Mouse (Mus musculus) intestine, embryonic 15.5 days (tissue): ENCODE measurements around the gene Pcp2. TPM values are rescaled to one million over a fixed set of nuclear protein-coding genes. Genes with fewer than 3 reads are reported as not detected.
"Not testable (repeated sequence)": the region's sequence is repeated elsewhere in the genome, so short reads cannot be mapped to it uniquely, and the experiment has no call there.

Experiments
- ATAC-seq: fragments of 200-750 bp; cut with Nextera tagmentation; 2 replicates; pipeline ENCODE4 v1.8.0; 2017; ENCODE audit warnings: moderate TSS enrichment, moderate library complexity
- H3K27ac ChIP-seq: fragments of 300-500 bp; sonication (generic); 2 replicates; pipeline ENCODE4 v1.5.1; 2015; ENCODE audit warnings: mild to moderate bottlenecking, inconsistent platforms
- H3K27me3 ChIP-seq: fragments of 300-500 bp; sonication (generic); replicated peaks from 2 replicates; pipeline ENCODE4 v1.6.1; 2015; ENCODE audit warnings: inconsistent platforms
- H3K36me3 ChIP-seq: fragments of 300-500 bp; sonication (generic); 2 replicates; pipeline ENCODE4 v1.6.1; 2015; ENCODE audit warnings: inconsistent platforms
- H3K4me1 ChIP-seq: fragments of 300-500 bp; sonication (generic); replicated peaks from 2 replicates; pipeline ENCODE4 v1.6.1; 2015; ENCODE audit warnings: inconsistent platforms
- H3K4me2 ChIP-seq: fragments of 300-500 bp; sonication (generic); replicated peaks from 2 replicates; pipeline ENCODE4 v1.6.1; 2015; ENCODE audit warnings: mild to moderate bottlenecking, inconsistent platforms
- H3K4me3 ChIP-seq: fragments of 300-500 bp; sonication (generic); replicated peaks from 2 replicates; pipeline ENCODE4 v1.5.1; 2015; ENCODE audit warnings: inconsistent platforms
- H3K9ac ChIP-seq: fragments of 300-500 bp; sonication (generic); 2 replicates; pipeline ENCODE4 v1.6.1; 2015; ENCODE audit warnings: inconsistent platforms
- H3K9me3 ChIP-seq: fragments of 300-500 bp; sonication (generic); 2 replicates; pipeline ENCODE4 v1.6.1; 2016; ENCODE audit warnings: inconsistent platforms
- WGBS: fragments of 180-500 bp; shearing (Covaris S2); methylation state at CpG from one replicate; pipeline ENCODE4 v1.1.7; 2015; 5-methylcytosine and 5-hydroxymethylcytosine counted together
- polyA plus RNA-seq: library from polyadenylated mRNA; unstranded; fragments of >200 nt; fragmentation: Nextera tagmentation; extraction: Ambion mirVana; gene quantifications from 2 replicates; pipeline ENCODE4 v1.2.1, GENCODE M21; 2015

The Pcp2 gene
- polyA plus RNA-seq, 1 experiment from 2014 or later: 0.10 TPM

DNA sequence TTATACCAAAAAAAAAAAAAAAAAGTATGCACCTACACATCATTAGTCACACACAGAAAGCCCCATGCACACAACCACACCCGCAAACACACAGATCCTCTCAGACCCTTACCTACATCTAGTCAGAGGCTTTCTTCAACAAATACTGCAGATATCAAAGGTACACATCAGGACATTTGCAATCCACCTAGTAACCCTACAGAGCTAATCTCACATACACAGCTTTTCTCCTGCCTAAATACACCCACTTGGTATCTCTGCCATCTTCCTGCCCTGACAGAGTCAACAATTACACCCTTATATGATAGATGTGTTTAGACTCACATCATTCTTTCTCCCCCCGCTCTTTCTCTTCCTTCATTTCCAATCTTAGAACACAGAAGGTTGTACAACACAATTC is 38.9 kb downstream of the Pcp2 start:
- Histone ChIP-seq H3K36me3 (no peaks in the 10 kb centered on the region), H3K27ac (no peak overlapping the region), H3K9ac (no peak overlapping the region), H3K4me3 (no peak overlapping the region), H3K9me3 (no peaks in the 10 kb centered on the region), H3K4me2 (no peak overlapping the region), H3K27me3 (no peaks in the 10 kb centered on the region), H3K4me1 (no peaks in the 10 kb centered on the region)
- ATAC-seq: no peak
- WGBS: 70% methylated on average over 2 of the region's 2 CpGs

DNA sequence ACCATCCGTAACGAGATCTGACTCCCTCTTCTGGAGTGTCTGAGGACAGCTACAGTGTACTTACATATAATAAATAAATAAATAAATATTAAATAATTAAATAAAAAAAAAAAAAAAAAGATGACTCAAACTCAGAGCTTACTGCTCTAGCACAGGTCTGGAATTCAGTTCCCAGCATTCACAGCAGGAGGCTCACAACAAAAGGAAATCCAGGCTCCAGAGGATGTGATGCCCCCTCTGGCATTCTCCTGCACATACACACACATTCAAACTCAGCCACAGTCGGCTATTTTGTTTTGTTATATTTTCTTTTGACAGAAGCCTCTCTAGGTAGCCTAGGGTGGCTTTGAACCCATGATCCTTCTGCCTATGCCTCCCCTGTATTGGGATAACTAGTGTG is 43.4 kb downstream of the Pcp2 start:
- H3K9ac ChIP-seq, H3K27ac ChIP-seq, H3K4me3 ChIP-seq, H3K4me1 ChIP-seq, H3K27me3 ChIP-seq, H3K36me3 ChIP-seq, H3K4me2 ChIP-seq, H3K9me3 ChIP-seq, ATAC-seq: not testable (repeated sequence)
- 94% methylated on average over 3 of the region's 3 CpGs for WGBS

GRCm38 (mm10) chr8:3579390-3580364 is 45.7 kb downstream of the Pcp2 start:
- no peak overlapping the region for H3K9ac ChIP-seq
- H3K27ac ChIP-seq: peak overlapping the region; percentile 2
- 64% methylated on average over 9 of the region's 9 CpGs for WGBS
- H3K4me1 ChIP-seq: 0 out of 2 replicates have a peak, but pooled peaks cover 4% of the 10 kb centered on the region
- H3K9me3 ChIP-seq: no peaks in the 10 kb centered on the region
- no peaks in the 10 kb centered on the region for H3K36me3 ChIP-seq
- H3K4me3 ChIP-seq: no peak overlapping the region
- ATAC-seq: peak; percentile 84
- H3K4me2 ChIP-seq: no peak overlapping the region
- H3K27me3 ChIP-seq: no peaks in the 10 kb centered on the region

GRCm38 (mm10) chr8:3576211-3576960 is 49.0 kb downstream of the Pcp2 start:
- ATAC-seq: peak; percentile 22
- Histone ChIP-seq H3K27me3 (no peaks in the 10 kb centered on the region), H3K9ac (no peak overlapping the region), H3K4me2 (no peak overlapping the region), H3K9me3 (no peaks in the 10 kb centered on the region), H3K4me1 (0 out of 2 replicates have a peak, but pooled peaks cover 4% of the 10 kb centered on the region), H3K36me3 (no peaks in the 10 kb centered on the region), H3K4me3 (no peak overlapping the region), H3K27ac (no peak overlapping the region)
- 65% methylated on average over 15 of the region's 15 CpGs for WGBS

GRCm38 (mm10) chr8:3574546-3574945 is 50.8 kb downstream of the Pcp2 start:
- WGBS: 90% methylated on average over 3 of the region's 3 CpGs
- Histone ChIP-seq H3K36me3 (no peaks in the 10 kb centered on the region), H3K27ac (no peak overlapping the region), H3K9me3 (no peaks in the 10 kb centered on the region), H3K4me1 (0 out of 2 replicates have a peak, but pooled peaks cover 2% of the 10 kb centered on the region), H3K4me2 (no peak overlapping the region), H3K9ac (no peak overlapping the region), H3K27me3 (no peaks in the 10 kb centered on the region), H3K4me3 (no peak overlapping the region)
- no peak for ATAC-seq

Other genes with a start within 250 kb of the Pcp2 start
- 6.6 and 7.0 TPM in 2 replicates for gene Arhgef18, start 232.5 kb downstream of the Pcp2 start, polyA plus RNA-seq
- gene Pex11g, start 157.9 kb downstream of the Pcp2 start, polyA plus RNA-seq: 8.9 and 15.2 TPM in 2 replicates
- gene Tex45, start 154.7 kb downstream of the Pcp2 start, polyA plus RNA-seq: not detected in 2 replicates
- 31.3 and 32.6 TPM in 2 replicates for gene Zfp358, start 132.4 kb downstream of the Pcp2 start, polyA plus RNA-seq
- 52.4 and 60.9 TPM in 2 replicates for gene Mcoln1, start 125.1 kb downstream of the Pcp2 start, polyA plus RNA-seq
- 34.4 and 36.7 TPM in 2 replicates for gene Pnpla6, start 110.2 kb downstream of the Pcp2 start, polyA plus RNA-seq
- gene C330021F23Rik, start 57.6 kb downstream of the Pcp2 start, polyA plus RNA-seq: 5.0 and 5.1 TPM in 2 replicates
- gene Camsap3, start 38.3 kb downstream of the Pcp2 start, polyA plus RNA-seq: 21.0 and 24.4 TPM in 2 replicates
- gene Xab2, start 4.2 kb downstream of the Pcp2 start, polyA plus RNA-seq: 45.2 and 50.9 TPM in 2 replicates
- 89.9 and 93.4 TPM in 2 replicates for gene Pet100, start 4.0 kb downstream of the Pcp2 start, polyA plus RNA-seq
- gene Stxbp2, start 5.4 kb upstream of the Pcp2 start, polyA plus RNA-seq: 110 and 123 TPM in 2 replicates
- 0.27 TPM in 1 of 2 replicates, not detected in the other for gene Retn, start 30.2 kb upstream of the Pcp2 start, polyA plus RNA-seq
- 0.40 and 0.54 TPM in 2 replicates for gene Mcemp1, start 40.2 kb upstream of the Pcp2 start, polyA plus RNA-seq
- 8.0 and 9.1 TPM in 2 replicates for gene Fcor, start 46.8 kb upstream of the Pcp2 start, polyA plus RNA-seq
- 36.0 and 36.7 TPM in 2 replicates for gene Trappc5, start 50.8 kb upstream of the Pcp2 start, polyA plus RNA-seq
- gene Fcer2a, start 68.6 kb upstream of the Pcp2 start, polyA plus RNA-seq: 0.08 and 0.09 TPM in 2 replicates
- gene Clec4g, start 95.1 kb upstream of the Pcp2 start, polyA plus RNA-seq: 0.40 TPM in 1 of 2 replicates, not detected in the other
- 0.15 and 0.23 TPM in 2 replicates for gene Cd209a, start 123.4 kb upstream of the Pcp2 start, polyA plus RNA-seq
- not detected in 2 replicates for gene Cd209e, start 228.8 kb upstream of the Pcp2 start, polyA plus RNA-seq